Mouse (Mus musculus) lung, postnatal 0 days (tissue): ENCODE data around the gene Hmox2.

Experiments
- CTCF ChIP-seq: IDR thresholded peaks from 2 replicates; pipeline ENCODE4 v1.5.1; 2016; ENCODE audit warnings: antibody characterized with exemption, mild to moderate bottlenecking
- EP300 ChIP-seq: IDR thresholded peaks from 2 replicates; pipeline ENCODE4 v1.6.1; 2016; ENCODE audit warnings: antibody characterized with exemption, mild to moderate bottlenecking, control low read depth

DNA sequence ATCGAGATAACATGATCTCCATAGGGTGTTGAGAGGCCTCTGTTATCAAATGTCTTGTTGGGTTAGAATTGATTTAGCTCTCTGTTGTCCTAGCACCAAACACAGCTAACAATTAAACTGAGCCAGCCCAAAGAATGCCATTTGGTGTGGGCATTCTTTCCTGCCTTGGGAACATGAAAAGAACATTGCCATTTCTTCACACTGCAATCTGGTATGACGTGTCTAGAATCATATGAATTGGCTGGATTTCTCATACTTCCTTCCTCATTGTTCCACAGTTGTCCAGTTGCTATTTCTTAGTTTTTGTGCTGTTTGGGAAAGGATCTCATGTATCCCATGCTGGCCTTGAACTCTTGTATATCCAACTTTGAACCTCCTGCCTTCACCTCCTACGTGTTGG is 27.9 kb downstream of the Hmox2 start:
- TF ChIP-seq CTCF, result no peak
- no peak for TF ChIP-seq EP300
